Mouse (Mus musculus) lung, adult 2 months (tissue): ENCODE measurements around the gene Pdlim1. TPM values are rescaled to one million over a fixed set of nuclear protein-coding genes. Genes with fewer than 3 reads are reported as not detected.

Source experiments
- DNase-seq: peaks from one replicate; pipeline ENCODE4 v3.0.0; 2022
- H3K4me1 ChIP-seq: fragments of 200-500 bp; 2 replicates; pipeline ENCODE4 v1.6.1; 2011; ENCODE audit warnings: low read length; ENCODE audit not compliant: control insufficient read depth, insufficient read depth
- H3K4me3 ChIP-seq: fragments of 200-500 bp; replicated peaks from 2 replicates; pipeline ENCODE3; 2011; ENCODE audit warnings: low read depth, mild to moderate bottlenecking, control low read depth, low read length; ENCODE audit errors: extremely low read depth
- CTCF ChIP-seq: fragments of 200-500 bp; IDR thresholded peaks from 2 replicates; pipeline ENCODE4 v1.5.1; 2011; ENCODE audit warnings: mild to moderate bottlenecking, low read length, control low read depth; ENCODE audit not compliant: insufficient read depth
- POLR2A ChIP-seq: fragments of 200-500 bp; IDR thresholded peaks from 2 replicates; pipeline ENCODE4 v1.6.1; 2011; ENCODE audit warnings: low read depth, mild to moderate bottlenecking, control low read depth, low read length, borderline replicate concordance; ENCODE audit errors: extremely low read depth
- WGBS: fragments of 180-500 bp; shearing (Covaris S2); methylation state at CpG from one replicate; pipeline ENCODE4 v1.1.7; 2018; 5-methylcytosine and 5-hydroxymethylcytosine counted together
- polyA plus RNA-seq: library from polyadenylated mRNA; depleted of rRNA; stranded (reverse); fragments of >200 nt; gene quantifications from 2 replicates; pipeline ENCODE4 v1.2.3, GENCODE M21; 2012; rRNA removed

The Pdlim1 gene
- polyA plus RNA-seq, 1 experiment = 148 TPM

DNA sequence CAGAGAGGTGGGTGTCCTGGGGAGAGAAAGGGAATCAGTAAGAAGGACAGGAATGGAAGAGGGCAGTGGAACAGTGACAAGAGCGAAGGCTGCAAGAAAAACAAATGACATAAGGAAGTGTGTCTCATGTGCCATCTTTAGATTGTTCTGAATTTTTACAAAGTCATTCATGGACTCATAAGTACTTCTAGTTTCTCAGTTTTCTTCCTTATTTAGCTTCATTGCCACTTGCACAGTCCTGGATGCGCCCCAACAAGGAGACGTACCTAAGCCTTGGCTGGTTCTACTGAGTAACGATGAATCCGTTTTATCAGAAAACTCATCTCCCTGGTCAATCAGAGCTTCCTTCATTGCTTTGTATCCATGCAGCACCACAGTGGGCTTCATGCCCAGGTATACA lies 88.0 kb downstream of the Pdlim1 start:
- WGBS = 85% methylated on average over 5 of the region's 5 CpGs
- no peak for DNase-seq
- no peaks in the 10 kb centered on the region for H3K4me1 ChIP-seq
- no peak for TF ChIP-seq CTCF
- no peak for TF ChIP-seq POLR2A
- no peak overlapping the region for H3K4me3 ChIP-seq

DNA sequence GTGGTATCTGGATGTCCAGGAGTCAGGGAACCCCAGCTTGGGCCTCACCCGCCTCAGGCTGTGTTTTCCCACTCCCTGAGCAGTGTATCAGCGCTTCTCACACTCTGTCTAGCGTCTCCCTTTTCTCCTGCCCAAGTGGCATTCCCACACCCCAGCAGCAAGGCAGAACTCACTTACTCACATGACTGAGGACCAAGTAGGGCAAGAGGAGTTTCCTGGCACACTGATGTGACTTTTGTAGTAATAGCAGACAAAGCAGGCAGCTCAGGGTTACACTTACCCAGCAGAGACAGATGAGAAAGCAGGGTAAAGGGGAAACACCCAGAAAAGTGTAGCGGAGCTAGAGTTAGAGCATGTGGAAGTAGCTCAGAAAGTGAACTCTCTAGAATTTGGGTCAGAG lies 93.3 kb downstream of the Pdlim1 start:
- 63% methylated on average over 4 of the region's 4 CpGs for WGBS
- TF ChIP-seq POLR2A (no peak), CTCF (no peak)
- no peak for DNase-seq

More for the DNA sequence above, 93.3 kb downstream of the Pdlim1 start:
- H3K4me3 ChIP-seq = no peak overlapping the region
- no peaks in the 10 kb centered on the region for H3K4me1 ChIP-seq

Other genes with a start within 250 kb of the Pdlim1 start
- gene Cyp2c54, start 198.0 kb downstream of the Pdlim1 start, polyA plus RNA-seq = not detected in 2 replicates
- 0.08 TPM in 1 of 2 replicates, not detected in the other for gene Cyp2c50, start 182.2 kb downstream of the Pdlim1 start, polyA plus RNA-seq
- gene Cyp2c70, start 84.5 kb downstream of the Pdlim1 start, polyA plus RNA-seq = 0.08 and 0.17 TPM in 2 replicates
- gene Sorbs1, start 241.9 kb upstream of the Pdlim1 start, polyA plus RNA-seq = 26.4 and 43.4 TPM in 2 replicates